Mouse (Mus musculus): Measurements from ENCODE around the gene Neurl3.

GRCm38 (mm10) chr1:36307495-36308280 is 33.2 kb upstream of the Neurl3 start, which contains the start of gene Arid5a:
- TF ChIP-seq CTCF (IDR thresholded peaks at IDR 0.05; ENCODE audit: low read depth) (no peak), EP300 (IDR thresholded peaks at IDR 0.05; ENCODE audit: low read depth) (peak; percentile 51; the same call in 1 of the 2 replicates)

All from liver, postnatal 0 days (tissue).